Mouse (Mus musculus) T-helper 17 cell (primary cell): ENCODE measurements around the gene Rnf8.
"Not testable (repeated sequence)": the region's sequence is repeated elsewhere in the genome, so short reads cannot be mapped to it uniquely, and the experiment has no call there.

Experiments
- in situ Hi-C, 2 experiments: fragments of 300-600 bp; cut with MboI, MseI; formaldehyde crosslinking; loops; 1 replicate in 1 of 2; 2 replicates in 1 of 2; pipeline ENCODE4 v1.15.1; 2025; ENCODE audit warnings: high pct_unique_total_duplicates in 2 of 2

Gene Rnf8

GRCm38 (mm10) chr17:29614115-29615023 is at the start of gene Rnf8, which contains the start of gene Gm28043:
TSS of gene Rnf8 (plus strand) at chr17:29614790.
TSS of gene Gm28043 (plus strand) at chr17:29614876.
- in situ Hi-C loops, result no loop called here

GRCm38 (mm10) chr17:29565521-29565920 is 49.1 kb upstream of the Rnf8 start:
- in situ Hi-C loops, result no loop called here

GRCm38 (mm10) chr17:29568435-29568834 is 46.2 kb upstream of the Rnf8 start:
- in situ Hi-C loops, result no loop called here

- in situ Hi-C loops, result loop anchor here in 1 of 2 experiments (5.0 kb wide), 1 partner anchor 67 kb away; no protein-coding TSS in a partner anchor
Observed at GRCm38 (mm10) chr17:29569831-29570230, 44.8 kb upstream of the Rnf8 start.

GRCm38 (mm10) chr17:29579579-29580126 is 34.9 kb upstream of the Rnf8 start:
- in situ Hi-C loops, result no loop called here

GRCm38 (mm10) chr17:29583569-29583968 is 31.0 kb upstream of the Rnf8 start:
- in situ Hi-C loops, result no loop called here

GRCm38 (mm10) chr17:29584306-29584705 is 30.3 kb upstream of the Rnf8 start:
- in situ Hi-C loops, result no loop called here

GRCm38 (mm10) chr17:29584737-29585136 is 29.9 kb upstream of the Rnf8 start:
- in situ Hi-C loops, result no loop called here

GRCm38 (mm10) chr17:29585446-29585845 is 29.1 kb upstream of the Rnf8 start:
- in situ Hi-C loops, result no loop called here

GRCm38 (mm10) chr17:29586921-29587320 is 27.7 kb upstream of the Rnf8 start:
- in situ Hi-C loops, result no loop called here

- in situ Hi-C loops, result no loop called here
Observed at GRCm38 (mm10) chr17:29589221-29589898, 25.2 kb upstream of the Rnf8 start.

GRCm38 (mm10) chr17:29595891-29596770 is 18.5 kb upstream of the Rnf8 start:
- in situ Hi-C loops, result no loop called here

- in situ Hi-C loops, result no loop called here
Observed at GRCm38 (mm10) chr17:29596771-29597132, 17.8 kb upstream of the Rnf8 start.

- in situ Hi-C loops, result no loop called here
Observed at GRCm38 (mm10) chr17:29599051-29599450, 15.5 kb upstream of the Rnf8 start.

GRCm38 (mm10) chr17:29599537-29599936 is 15.1 kb upstream of the Rnf8 start:
- in situ Hi-C loops, result no loop called here

GRCm38 (mm10) chr17:29601391-29601790 is 13.2 kb upstream of the Rnf8 start:
- in situ Hi-C loops, result no loop called here

GRCm38 (mm10) chr17:29603283-29603682 is 11.3 kb upstream of the Rnf8 start:
- in situ Hi-C loops, result no loop called here

- in situ Hi-C loops, result not testable (repeated sequence)
Observed at GRCm38 (mm10) chr17:29613453-29613852, 1.1 kb upstream of the Rnf8 start.

- in situ Hi-C loops, result no loop called here
Observed at GRCm38 (mm10) chr17:29615024-29615551, 498 bp downstream of the Rnf8 start.

GRCm38 (mm10) chr17:29615616-29616015 is 1.0 kb downstream of the Rnf8 start:
- in situ Hi-C loops, result no loop called here

- in situ Hi-C loops, result no loop called here
Observed at GRCm38 (mm10) chr17:29619231-29619630, 4.6 kb downstream of the Rnf8 start.
